Mouse (Mus musculus): ENCODE data around the gene Gm28053.

Gm28053 gene

DNA sequence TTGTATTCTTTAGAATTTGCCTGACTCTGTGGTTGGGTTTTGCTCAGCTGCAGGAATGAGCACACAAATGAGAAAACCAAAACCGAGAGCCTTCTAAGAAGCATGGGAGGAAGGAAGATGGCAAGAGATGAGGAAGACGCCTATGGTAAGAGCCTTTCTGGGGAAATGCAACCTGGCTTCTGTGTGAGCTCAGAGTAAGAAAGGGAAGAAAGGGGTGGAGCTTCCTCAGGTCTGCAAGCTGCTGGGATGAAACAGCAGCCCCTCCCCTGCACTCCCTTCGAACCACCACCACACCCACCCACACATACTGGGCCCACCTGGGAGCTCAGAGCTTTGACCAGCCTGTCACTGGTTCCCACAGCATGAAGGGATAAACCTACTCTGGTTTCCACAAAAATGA lies 22.9 kb downstream of the Gm28053 start:
- no peak for DNase-seq (ENCODE audit: low spot score in 2 of 2)

DNA sequence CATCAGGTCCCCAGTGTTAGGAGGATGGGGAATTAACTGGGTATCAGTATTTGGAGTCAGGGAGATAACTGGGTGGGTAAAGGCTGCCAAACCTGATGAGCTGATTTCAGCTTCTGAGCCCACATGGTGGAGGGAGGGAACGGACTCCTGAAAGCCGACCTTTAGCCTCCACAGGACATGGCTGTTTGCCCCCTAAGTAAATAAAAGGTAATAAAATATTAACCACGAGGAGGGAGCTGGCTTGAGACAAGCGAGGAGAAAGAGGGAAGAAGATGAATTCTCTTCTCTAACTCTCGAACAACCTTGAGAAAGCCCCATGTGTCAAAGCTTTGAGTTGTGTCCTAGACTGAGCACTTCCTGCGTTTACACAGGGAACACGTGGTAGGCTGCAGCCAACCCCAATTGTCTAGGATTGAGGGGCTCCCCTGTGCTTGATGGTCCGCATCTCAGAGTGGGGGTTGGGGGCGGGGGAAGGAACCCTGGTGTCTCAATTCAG lies 23.4 kb downstream of the Gm28053 start:
- no peak for DNase-seq (ENCODE audit: low spot score in 2 of 2)

DNA sequence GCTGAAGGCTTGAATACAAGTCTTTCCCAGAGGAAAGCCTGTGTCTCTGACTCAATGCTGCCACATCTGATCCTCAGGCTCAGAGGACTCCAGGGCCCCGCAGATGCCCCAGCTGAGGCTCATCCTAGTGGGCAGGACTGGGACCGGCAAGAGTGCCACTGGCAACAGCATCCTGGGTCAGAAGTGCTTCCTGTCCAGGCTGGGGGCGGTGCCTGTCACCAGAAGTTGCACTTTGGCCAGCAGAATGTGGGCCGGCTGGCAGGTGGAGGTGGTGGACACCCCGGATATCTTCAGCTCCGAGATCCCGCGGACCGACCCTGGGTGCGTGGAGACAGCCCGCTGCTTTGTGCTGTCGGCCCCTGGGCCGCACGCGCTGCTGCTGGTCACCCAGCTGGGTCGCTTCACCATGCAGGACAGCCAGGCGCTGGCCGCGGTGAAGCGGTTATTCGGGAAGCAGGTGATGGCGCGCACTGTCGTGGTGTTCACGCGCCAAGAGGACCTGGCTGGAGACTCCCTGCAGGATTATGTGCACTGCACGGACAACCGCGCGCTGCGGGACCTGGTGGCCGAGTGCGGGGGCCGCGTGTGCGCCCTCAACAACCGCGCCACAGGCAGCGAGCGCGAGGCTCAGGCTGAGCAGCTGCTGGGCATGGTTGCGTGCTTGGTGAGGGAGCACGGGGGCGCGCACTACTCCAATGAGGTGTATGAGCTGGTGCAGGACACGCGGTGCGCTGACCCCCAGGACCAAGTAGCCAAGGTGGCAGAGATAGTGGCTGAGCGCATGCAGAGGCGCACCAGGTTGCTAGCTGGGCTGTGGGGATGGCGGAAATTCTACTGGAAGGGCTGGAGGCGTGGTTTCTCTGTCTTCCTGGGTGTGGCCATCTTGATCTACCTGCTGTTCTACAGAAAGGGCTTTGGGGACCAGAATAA lies 24.3 kb downstream of the Gm28053 start:
- DNase-seq (ENCODE audit: low spot score in 2 of 2): peak; percentile 2 to 11

DNA sequence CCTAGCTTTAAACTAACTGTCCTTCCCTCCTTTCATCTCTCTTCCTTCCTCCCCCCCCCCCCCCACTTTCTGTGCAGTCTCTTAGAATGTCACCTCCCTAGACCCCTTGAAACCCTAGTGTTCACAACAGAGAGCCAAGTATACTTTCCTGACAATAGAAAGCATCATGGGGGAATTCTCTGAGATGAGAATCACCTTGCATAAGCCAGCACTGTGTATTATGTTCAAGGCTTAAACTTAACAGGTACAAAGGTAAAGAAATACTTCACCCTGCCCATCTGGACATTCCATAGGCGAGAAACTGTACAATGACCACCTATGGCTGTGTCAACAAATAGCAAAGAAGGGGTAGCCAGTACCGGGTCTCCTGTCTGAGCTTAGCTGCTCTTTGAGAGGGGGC lies 27.1 kb downstream of the Gm28053 start:
- no peak for DNase-seq (ENCODE audit: low spot score in 2 of 2)

DNA sequence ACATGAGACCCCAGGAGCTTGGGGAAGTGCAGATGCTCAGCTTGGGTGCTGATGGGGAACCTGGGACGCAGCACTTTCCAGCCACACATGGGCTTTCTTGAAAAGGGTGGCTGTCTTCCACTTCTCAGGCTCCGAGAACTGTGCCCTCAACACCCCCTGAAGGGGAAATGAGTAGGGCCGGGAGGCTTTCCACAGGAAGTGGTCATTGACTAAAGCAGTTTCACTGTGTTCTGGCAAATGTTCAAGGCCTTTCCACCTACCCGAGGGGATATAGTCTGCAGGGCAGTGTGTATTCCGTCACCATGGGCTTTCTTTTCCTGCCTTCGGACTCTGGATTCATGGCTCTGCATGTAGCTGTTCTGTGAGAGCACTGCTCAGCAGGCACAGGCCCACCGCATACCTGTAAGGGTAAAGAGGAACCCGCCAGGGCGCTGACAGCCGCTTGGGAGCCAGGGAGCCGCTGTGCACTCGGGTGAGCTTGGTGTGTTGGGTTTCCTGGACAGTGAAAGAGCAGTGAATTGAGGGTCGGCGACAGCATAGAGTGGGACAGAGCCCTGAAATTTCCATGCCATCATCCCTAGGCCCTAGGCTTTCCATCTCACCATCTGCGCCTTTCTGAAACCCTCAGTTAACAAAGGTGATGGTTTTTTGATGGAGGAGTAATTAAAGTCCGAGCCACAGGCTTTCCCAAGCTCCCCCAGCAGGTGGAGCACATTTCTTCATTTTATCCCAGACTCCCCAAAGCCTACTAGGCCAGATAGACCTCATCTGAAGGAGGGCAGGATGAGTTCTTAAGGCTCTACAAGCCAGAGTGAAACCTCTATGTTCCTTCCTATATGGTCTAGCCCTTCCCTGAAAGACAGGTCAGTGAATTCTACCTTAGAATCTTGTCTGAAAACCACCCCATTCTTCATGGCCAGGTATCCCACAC lies 27.8 kb downstream of the Gm28053 start, which contains the start of gene Gimap5:
TSS of gene Gimap5 (plus strand) at position 239 of the 931 bp plus-strand sequence.
- DNase-seq (ENCODE audit: low spot score in 2 of 2): no peak

DNA sequence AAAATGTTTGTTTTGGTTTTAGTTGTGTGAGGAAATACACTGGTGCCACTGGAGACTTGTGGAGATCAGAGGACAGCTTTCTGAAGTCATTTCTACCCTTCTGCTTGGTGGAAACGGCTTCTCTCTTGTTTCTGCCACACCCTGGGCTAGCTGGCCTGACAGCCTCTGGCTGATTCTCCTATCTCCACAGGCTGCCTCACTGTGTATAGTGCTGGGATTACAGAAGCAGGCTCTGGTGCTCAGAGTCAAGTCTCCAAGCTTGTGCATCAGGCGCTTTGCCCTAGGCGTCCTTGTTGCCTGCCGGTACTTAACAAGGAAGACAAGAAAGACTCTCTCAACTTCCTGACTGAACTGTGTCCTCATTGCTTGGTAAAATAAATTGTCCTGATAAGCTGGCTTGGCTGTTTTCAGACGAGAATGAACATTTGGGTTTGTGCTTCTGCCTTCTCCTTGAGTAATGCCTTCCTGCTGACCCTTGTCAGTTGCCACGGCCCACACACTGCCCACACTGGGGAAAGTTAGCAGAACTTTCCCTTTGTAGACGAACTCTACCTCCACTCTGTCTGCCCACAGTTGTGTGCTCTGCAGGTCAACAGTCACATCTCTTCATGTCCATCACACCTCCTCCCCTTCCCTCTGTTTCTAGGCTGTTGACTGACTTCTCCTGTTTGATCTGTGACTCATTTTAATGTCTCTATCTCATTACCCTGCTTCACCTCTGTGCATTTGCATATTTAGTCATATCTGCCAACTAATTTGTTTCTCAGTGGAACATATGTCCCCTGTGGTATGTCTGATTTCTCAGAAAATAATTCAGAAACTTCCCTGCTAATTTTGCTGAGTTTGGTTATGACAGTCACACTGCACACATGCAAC lies 28.9 kb downstream of the Gm28053 start:
- DNase-seq (ENCODE audit: low spot score in 2 of 2): no peak

DNA sequence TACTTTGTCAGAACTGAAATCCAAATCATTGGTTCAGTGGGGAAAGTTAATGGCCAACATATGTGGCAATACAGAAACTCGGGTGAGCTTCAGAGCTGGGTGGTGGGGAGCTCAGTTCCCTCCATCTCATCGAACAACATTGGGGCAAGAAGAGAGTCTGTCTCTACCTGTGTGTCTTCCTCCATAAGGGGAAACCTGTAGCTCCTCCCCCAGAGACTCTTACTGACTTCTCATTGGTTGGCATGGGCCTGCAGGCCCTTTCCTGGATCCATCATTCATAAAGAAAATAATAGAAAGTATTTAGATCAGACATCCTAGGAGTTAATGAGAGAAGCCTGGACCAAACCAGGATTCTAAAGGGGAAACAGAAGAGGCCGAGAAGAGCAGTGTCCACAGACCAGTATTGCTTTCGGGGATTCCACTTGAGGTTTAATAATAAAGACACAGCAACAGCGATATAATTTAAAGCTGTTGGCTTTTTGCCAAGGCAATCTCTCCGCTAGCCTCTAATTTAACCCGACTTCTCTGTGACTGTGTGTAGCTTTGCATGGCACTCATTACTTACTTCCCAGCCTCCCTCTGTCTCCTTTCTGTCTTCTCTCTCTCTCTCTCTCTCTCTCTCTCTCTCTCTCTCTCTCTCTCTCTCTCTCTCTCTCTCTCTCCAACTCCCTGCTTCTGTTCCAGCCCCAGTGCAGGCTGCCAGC lies 45.3 kb downstream of the Gm28053 start:
- DNase-seq (ENCODE audit: low spot score in 2 of 2): no peak

DNA sequence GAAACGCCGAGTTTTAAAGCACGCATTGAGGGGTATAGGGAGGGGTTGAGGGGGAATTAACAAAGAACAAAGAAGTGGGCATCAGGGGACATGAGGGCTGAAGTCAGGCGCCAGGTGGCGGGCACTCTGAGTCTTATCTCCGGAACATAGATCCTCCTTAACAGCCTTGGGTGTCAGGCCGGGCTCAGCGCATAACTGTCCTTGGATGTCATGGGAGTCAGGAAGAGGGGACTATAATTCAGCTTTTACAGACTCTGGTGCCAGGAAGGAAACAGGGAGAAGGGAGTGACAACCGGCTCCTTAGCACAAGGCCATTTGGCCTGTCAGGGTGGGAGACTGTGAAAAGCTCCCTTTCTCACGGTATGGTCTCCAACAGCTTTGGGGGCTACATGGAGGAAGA lies 46.1 kb downstream of the Gm28053 start:
- DNase-seq (ENCODE audit: low spot score in 2 of 2): no peak

DNA sequence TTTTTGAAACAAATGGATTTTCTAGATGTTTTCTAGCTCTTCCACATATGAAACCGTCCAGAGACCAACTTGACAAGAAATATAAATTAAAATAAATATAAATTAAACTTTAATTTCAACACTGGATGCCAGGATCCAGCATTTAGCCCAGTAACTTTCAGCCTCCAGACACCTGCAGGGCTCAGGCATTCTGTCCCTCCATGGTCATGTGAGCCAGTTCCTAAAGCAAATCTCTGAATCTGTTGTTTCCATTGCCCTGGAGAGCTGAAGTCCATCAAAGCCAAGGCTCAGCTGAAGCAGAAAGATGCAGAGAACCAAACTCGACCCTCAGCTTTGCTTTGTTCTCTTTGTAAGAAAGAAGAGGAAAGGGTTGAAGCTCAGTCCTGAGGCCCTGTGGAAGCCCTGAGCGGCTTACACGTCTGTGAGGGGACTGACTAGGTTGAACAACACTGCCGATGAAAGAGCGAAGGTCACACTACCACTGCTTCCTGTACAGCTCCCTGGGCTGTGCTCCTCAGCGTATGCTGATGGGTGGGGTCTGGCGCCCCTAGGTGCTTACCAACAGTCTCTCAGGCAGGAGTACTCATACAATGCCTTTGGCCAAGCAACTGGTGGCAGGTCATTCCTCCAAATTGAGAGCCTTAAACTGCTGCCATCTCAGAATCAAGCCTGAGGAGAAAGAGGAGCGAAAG lies 49.9 kb downstream of the Gm28053 start:
- DNase-seq (ENCODE audit: low spot score in 2 of 2): no peak

DNA sequence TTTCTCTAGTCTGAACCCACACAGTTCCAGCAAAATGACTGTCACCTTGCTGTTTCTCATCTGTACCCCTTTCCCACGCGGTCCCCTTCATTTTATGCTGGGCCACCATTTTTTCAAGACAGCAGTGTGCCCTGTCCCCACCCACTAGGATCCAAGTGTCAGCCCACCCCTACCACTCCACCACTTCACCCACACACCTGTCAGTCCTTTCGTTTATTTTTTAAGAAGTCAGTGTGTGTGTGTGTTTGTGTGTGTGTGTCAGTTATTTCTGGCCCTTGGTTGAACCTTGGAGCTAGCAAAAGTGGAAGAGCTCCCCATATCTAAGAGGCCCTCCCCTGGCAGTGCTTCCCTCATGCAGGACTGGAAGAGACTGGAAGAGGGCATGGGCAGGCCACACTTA lies 50.5 kb downstream of the Gm28053 start:
- no peak for DNase-seq (ENCODE audit: low spot score in 2 of 2)

DNA sequence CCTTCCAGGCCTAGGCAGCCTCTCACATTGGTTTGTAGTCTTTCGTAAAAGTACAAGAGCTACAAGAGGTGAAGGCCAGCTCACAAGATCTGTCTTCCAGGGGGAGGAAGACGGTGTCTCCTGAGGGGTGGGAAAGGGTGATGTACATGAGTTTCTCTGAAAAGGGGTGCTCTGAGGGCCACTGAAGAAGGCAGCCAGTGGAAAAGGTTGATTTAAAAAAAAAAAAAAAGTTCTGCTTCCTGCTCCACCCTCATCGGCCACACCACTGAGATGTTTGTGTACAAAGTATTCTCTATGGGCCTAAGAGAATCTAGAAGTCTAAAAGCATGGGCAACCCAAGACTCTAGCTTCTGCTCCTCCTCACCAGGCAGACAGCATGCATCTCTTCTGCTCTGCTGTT lies 52.3 kb downstream of the Gm28053 start, which contains the start of gene Gimap3:
TSS of gene Gimap3 (minus strand) at position 156 of the 400 bp plus-strand sequence.
- DNase-seq (ENCODE audit: low spot score in 2 of 2): no peak

DNA sequence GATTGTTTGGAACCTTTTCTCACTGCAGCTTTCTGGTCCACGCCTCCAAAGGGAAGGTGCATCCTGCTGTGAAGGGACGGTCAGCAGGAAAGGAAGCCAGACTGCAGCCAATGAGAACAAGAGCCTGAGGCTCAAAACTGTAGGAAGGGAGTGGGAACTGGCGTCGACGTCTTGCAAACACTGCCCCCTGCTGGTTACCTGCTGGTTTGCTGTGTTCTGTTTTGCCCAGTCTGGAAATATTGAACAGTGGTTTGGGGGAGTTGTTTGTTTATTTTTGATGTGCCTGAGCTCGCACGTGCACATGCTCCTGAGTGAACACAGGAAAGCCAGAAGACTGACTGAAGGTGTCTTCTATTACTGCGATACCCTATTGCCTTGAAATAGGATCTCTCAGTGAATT lies 53.6 kb downstream of the Gm28053 start:
- DNase-seq (ENCODE audit: low spot score in 2 of 2): peak; percentile 35 to 54

DNA sequence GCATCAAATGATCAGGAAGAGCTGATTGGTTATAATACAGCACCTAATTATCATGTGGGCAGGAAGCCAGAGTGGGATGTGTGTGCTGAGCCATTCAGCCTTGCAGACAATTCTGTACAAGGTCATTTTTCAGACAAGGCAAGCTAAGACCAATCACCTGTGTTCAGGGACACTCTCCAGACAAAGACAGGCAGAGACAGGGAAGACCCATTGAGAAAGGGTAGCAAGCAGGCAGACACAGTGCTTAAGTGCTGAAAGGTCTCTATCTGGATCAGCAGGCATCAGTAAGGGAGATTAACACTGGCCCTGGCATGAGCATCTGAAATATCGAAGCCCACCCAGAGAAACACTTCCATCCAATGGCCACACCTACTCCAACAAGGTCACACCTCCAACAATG lies 66.0 kb downstream of the Gm28053 start:
- DNase-seq (ENCODE audit: low spot score in 2 of 2): no peak

DNA sequence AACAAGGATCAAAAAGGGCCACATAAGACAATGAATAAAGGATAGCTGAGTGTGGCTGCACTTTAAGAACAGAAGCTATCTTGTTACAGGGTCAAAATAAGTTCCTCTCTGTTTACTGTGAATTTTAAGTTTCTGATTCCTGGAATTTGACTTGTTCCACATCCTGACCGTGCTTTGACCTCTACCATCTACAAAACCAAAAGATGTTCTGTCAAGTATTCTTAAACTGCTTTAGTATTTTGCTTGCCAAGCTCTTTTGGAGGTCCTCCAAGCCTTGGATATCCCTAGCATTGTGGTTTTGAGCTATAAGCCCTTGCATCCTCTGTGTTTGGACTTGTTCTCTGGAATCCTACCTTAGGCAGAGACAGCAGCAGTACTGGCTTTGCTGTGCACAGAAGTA lies 66.8 kb downstream of the Gm28053 start:
- no peak for DNase-seq (ENCODE audit: low spot score in 2 of 2)

DNA sequence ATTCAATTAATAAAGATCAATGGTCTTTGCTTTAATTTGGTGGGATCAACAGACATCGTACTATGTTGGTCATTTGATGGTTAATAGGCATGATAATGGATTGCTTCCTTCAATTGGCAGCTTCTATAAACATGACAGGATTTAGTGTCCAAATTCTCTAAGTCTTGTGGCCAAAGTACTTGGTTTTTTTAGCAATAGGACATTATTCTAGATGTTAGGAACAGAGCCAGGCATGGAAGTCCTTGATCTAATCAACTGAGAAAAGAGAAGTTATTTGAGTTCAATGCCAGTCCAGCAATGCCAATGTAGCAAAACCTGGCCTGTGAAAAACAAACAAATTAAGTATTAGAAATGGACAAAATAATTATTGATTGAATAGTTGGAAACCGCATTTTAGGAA lies 67.2 kb downstream of the Gm28053 start:
- no peak for DNase-seq (ENCODE audit: low spot score in 2 of 2)

DNA sequence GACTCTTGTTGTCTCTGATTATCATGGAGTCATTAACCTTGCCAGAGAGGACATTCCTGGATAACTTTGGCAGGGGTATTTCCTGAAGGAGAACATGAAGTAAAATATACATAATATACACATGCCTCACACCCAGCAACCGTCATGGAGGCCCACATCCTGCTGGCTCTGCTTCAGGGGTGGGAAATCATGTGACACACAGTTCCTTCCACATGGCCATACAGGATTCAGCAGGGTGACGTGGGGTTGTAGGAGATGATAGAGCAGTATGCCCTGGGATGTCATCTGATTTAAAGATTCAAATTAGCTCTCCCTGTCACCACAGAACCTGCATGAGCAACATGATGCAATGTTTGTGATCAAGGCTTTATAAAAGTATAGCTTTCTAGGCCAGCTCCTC lies 69.5 kb downstream of the Gm28053 start:
- no peak for DNase-seq (ENCODE audit: low spot score in 2 of 2)

DNA sequence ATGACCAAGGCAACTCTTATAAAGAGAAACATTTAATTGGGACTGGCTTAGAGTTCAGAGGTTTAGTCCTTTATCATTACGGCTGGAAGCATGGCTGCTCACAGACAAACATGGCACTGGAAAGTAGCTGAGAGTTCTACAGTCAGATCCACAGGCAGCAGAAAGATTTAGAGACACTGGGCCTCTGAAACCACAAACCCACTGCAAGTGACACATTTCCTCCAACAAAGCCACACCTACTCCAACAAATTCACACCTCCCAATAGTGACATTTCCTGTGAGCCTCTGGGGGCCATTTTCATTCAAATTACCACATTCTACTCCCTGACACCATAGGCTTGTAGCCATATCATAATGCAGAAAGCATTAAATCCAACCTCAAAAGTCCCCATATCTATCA lies 83.5 kb downstream of the Gm28053 start:
- DNase-seq (ENCODE audit: low spot score in 2 of 2): no peak

All from right cerebral cortex, postnatal 36 days (tissue).